Comparison of ENCODE assay signal across 7 mouse cellular contexts in genomic region chr6:22356086-22356507, GRCm38 (mm10). TPM values are rescaled to one million over a fixed set of nuclear protein-coding genes. Genes with fewer than 3 reads are reported as not detected.
A peak's percentile ranks its signal among the peaks of the same experiment; 100 is the strongest.
DNase-seq lines count a peak whose midpoint lies in the region; ATAC-seq lines count a peak whose summit lies in the region.

Gene Fam3c (minus strand): TSS chr6:22356243.

- H3K4me1 ChIP-seq in embryonic facial prominence, embryonic 11.5 days (ENCODE audit: control insufficient read depth, insufficient read depth, low read length), result no peaks in the 10 kb centered on the region
- H3K4me1 ChIP-seq in limb, embryonic 11.5 days (ENCODE audit: control insufficient read depth, insufficient read depth, low read length), result peaks cover 4% of the 10 kb centered on the region; the same call in 1 of the 2 replicates
- 0 out of 2 replicates have a peak, but pooled peaks cover 8% of the 10 kb centered on the region for H3K4me1 ChIP-seq in midbrain, embryonic 14.5 days (ENCODE audit: control insufficient read depth, insufficient read depth, low read length)

- under 1% methylated on average over 35 of the region's 38 CpGs for WGBS in embryonic facial prominence, embryonic 11.5 days
- WGBS in limb, embryonic 11.5 days, result under 1% methylated on average over 37 of the region's 38 CpGs
- under 1% methylated on average over 36 of the region's 38 CpGs for WGBS in midbrain, embryonic 14.5 days

- no peaks in the 10 kb centered on the region for H3K36me3 ChIP-seq in embryonic facial prominence, embryonic 11.5 days (replicated peaks; ENCODE audit: control insufficient read depth, insufficient read depth, low read depth, low read length)
- H3K36me3 ChIP-seq in limb, embryonic 11.5 days (ENCODE audit: control insufficient read depth, insufficient read depth, low read length), result no peaks in the 10 kb centered on the region
- no peaks in the 10 kb centered on the region for H3K36me3 ChIP-seq in midbrain, embryonic 14.5 days (ENCODE audit: control insufficient read depth, insufficient read depth, low read length)

- H3K27me3 ChIP-seq in embryonic facial prominence, embryonic 11.5 days (ENCODE audit: control insufficient read depth, insufficient read depth, low read length), result no peaks in the 10 kb centered on the region
- H3K27me3 ChIP-seq in limb, embryonic 11.5 days (ENCODE audit: control insufficient read depth, insufficient read depth, low read length), result no peaks in the 10 kb centered on the region
- H3K27me3 ChIP-seq in midbrain, embryonic 14.5 days (ENCODE audit: control insufficient read depth, insufficient read depth, low read length), result no peaks in the 10 kb centered on the region

- peak; percentile 97 for ATAC-seq in embryonic facial prominence, embryonic 11.5 days (replicated peaks; ENCODE audit: insufficient number of reproducible peaks, low FRiP score, low TSS enrichment, low read depth)
- ATAC-seq in limb, embryonic 11.5 days (ENCODE audit: insufficient number of reproducible peaks, low FRiP score, low TSS enrichment, low read depth), result peak; percentile 97
- peak; percentile 95 for ATAC-seq in midbrain, embryonic 14.5 days (ENCODE audit: low FRiP score, low TSS enrichment)

- H3K4me3 ChIP-seq in embryonic facial prominence, embryonic 11.5 days (ENCODE audit: low read depth, low read length), result peak within 1 kb of the TSS; percentile 80
- H3K4me3 ChIP-seq in limb, embryonic 11.5 days (ENCODE audit: low read depth, low read length), result peak within 1 kb of the TSS; percentile 62
- peak within 1 kb of the TSS; percentile 69 for H3K4me3 ChIP-seq in midbrain, embryonic 14.5 days (replicated peaks; ENCODE audit: low read depth, low read length)

- peak within 1 kb of the TSS; percentile 91 for H3K9ac ChIP-seq in embryonic facial prominence, embryonic 11.5 days (replicated peaks; ENCODE audit: low read length)
- H3K9ac ChIP-seq in limb, embryonic 11.5 days (ENCODE audit: low read length), result peak within 1 kb of the TSS; percentile 86
- peak within 1 kb of the TSS; percentile 90 for H3K9ac ChIP-seq in midbrain, embryonic 14.5 days (replicated peaks; ENCODE audit: low read length)

- H3K4me2 ChIP-seq in embryonic facial prominence, embryonic 11.5 days (ENCODE audit: low read depth, low read length), result peak within 1 kb of the TSS; percentile 56
- H3K4me2 ChIP-seq in limb, embryonic 11.5 days (ENCODE audit: low read depth, severe bottlenecking), result peak within 1 kb of the TSS; percentile 49
- H3K4me2 ChIP-seq in midbrain, embryonic 14.5 days (ENCODE audit: low read length), result peak within 1 kb of the TSS; percentile 62

- DNase-seq in adrenal gland, postnatal 14 days, result peak; percentile 98
- peak; percentile 96 for DNase-seq in embryonic facial prominence, embryonic 11.5 days (ENCODE audit: low spot score)
- DNase-seq in heart, adult 11 months, result peak; percentile 99
- peak; percentile 95 for DNase-seq in kidney, adult 18-20 months
- DNase-seq in limb, embryonic 11.5 days (ENCODE audit: low spot score), result peak; percentile 98
- peak; percentile 97 for DNase-seq in midbrain, embryonic 14.5 days
- DNase-seq in spleen, adult 18-20 months, result peak; percentile 89 to 96

- H3K27ac ChIP-seq in embryonic facial prominence, embryonic 11.5 days (replicated peaks; ENCODE audit: low read depth, low read length), result peak within 1 kb of the TSS; percentile 72
- peak within 1 kb of the TSS; percentile 43 for H3K27ac ChIP-seq in limb, embryonic 11.5 days (replicated peaks; ENCODE audit: low read depth, low read length)
- H3K27ac ChIP-seq in midbrain, embryonic 14.5 days (replicated peaks; ENCODE audit: low read depth, low read length), result peak within 1 kb of the TSS; percentile 88

- no peaks in the 10 kb centered on the region for H3K9me3 ChIP-seq in embryonic facial prominence, embryonic 11.5 days (replicated peaks; ENCODE audit: control insufficient read depth, low read length)
- no peaks in the 10 kb centered on the region for H3K9me3 ChIP-seq in limb, embryonic 11.5 days (ENCODE audit: control insufficient read depth, low read length)
- H3K9me3 ChIP-seq in midbrain, embryonic 14.5 days (ENCODE audit: control insufficient read depth, low read length), result no peaks in the 10 kb centered on the region

RNA-seq across cellular contexts. Expression of gene Fam3c, which starts in this region (rescaled TPM):
- 47.7 and 52.0 TPM in 2 replicates for total RNA-seq in adrenal gland, postnatal 14 days (2021)
- 43.1 and 47.0 TPM in 2 replicates for polyA plus RNA-seq in embryonic facial prominence, embryonic 11.5 days (2014; fragmentation: Nextera tagmentation; extraction: Ambion mirVana)
- polyA plus RNA-seq in limb, embryonic 11.5 days (2014; fragmentation: Nextera tagmentation; extraction: Ambion mirVana), result 40.1 and 40.3 TPM in 2 replicates
- polyA plus RNA-seq in midbrain, embryonic 14.5 days (2014; fragmentation: Nextera tagmentation; extraction: Ambion mirVana), result 69.3 and 73.7 TPM in 2 replicates

Comparison
In these comparisons a context has a peak if more than half of its experiments do, and no peak if none do; other contexts are left out.
1. Peak in every context shown above with its lines: DNase-seq, ATAC-seq, H3K4me3 ChIP-seq and H3K27ac ChIP-seq.